Mouse (Mus musculus) heart, embryonic 13.5 days (tissue): Measurements from ENCODE around the gene Fer. TPM values are rescaled to one million over a fixed set of nuclear protein-coding genes. Genes with fewer than 3 reads are reported as not detected.
A peak's percentile ranks its signal among the peaks of the same experiment; 100 is the strongest.

Experiments
- ATAC-seq: fragments of 200-750 bp; cut with Nextera tagmentation; 2 replicates; pipeline ENCODE4 v1.8.0; 2017; ENCODE audit warnings: moderate TSS enrichment; ENCODE audit not compliant: insufficient number of reproducible peaks, low FRiP score, low TSS enrichment; ENCODE audit errors: extremely low read depth
- H3K27ac ChIP-seq: fragments of 300-500 bp; sonication (generic); replicated peaks from 2 replicates; pipeline ENCODE4 v1.5.1; 2015; ENCODE audit warnings: moderate library complexity, mild to moderate bottlenecking, inconsistent platforms
- H3K27me3 ChIP-seq: fragments of 300-500 bp; sonication (generic); replicated peaks from 2 replicates; pipeline ENCODE4 v1.6.1; 2015; ENCODE audit warnings: mild to moderate bottlenecking, inconsistent platforms
- H3K36me3 ChIP-seq: fragments of 300-500 bp; sonication (generic); 2 replicates; pipeline ENCODE4 v1.6.1; 2015; ENCODE audit warnings: mild to moderate bottlenecking, inconsistent platforms
- H3K4me1 ChIP-seq: fragments of 300-500 bp; sonication (generic); 2 replicates; pipeline ENCODE4 v1.6.1; 2015; ENCODE audit warnings: inconsistent platforms
- H3K4me2 ChIP-seq: fragments of 300-500 bp; sonication (generic); 2 replicates; pipeline ENCODE4 v1.6.1; 2015; ENCODE audit warnings: inconsistent platforms, mild to moderate bottlenecking, moderate library complexity
- H3K4me3 ChIP-seq: fragments of 300-500 bp; sonication (generic); 2 replicates; pipeline ENCODE4 v1.5.1; 2015; ENCODE audit warnings: moderate library complexity, mild to moderate bottlenecking, inconsistent platforms
- H3K9ac ChIP-seq: fragments of 300-500 bp; sonication (generic); 2 replicates; pipeline ENCODE4 v1.6.1; 2015; ENCODE audit warnings: inconsistent platforms, mild to moderate bottlenecking, moderate library complexity
- H3K9me3 ChIP-seq: fragments of 300-500 bp; sonication (generic); 2 replicates; pipeline ENCODE4 v1.6.1; 2016; ENCODE audit warnings: inconsistent platforms
- WGBS: fragments of 180-500 bp; shearing (Covaris S2); methylation state at CpG from one replicate; pipeline ENCODE4 v1.1.7; 2015; ENCODE audit warnings: mixed read lengths; 5-methylcytosine and 5-hydroxymethylcytosine counted together
- polyA plus RNA-seq: library from polyadenylated mRNA; unstranded; fragments of >200 nt; fragmentation: Nextera tagmentation; extraction: Ambion mirVana; gene quantifications from 2 replicates; pipeline ENCODE4 v1.2.1, GENCODE M21; 2015

The Fer gene
- polyA plus RNA-seq, 1 experiment from 2014 or later, result 20.0 TPM

- no peak overlapping the region for H3K27ac ChIP-seq
- no peak overlapping the region for H3K4me3 ChIP-seq
- peaks cover 34% of the 10 kb centered on the region for H3K4me1 ChIP-seq
- no peak overlapping the region for H3K9ac ChIP-seq
- no peak overlapping the region for H3K4me2 ChIP-seq
- ATAC-seq, result no peak
- H3K9me3 ChIP-seq, result no peaks in the 10 kb centered on the region
- 61% methylated on average over 18 of the region's 18 CpGs for WGBS
- H3K36me3 ChIP-seq, result peaks cover 19% of the 10 kb centered on the region
- no peaks in the 10 kb centered on the region for H3K27me3 ChIP-seq
These were observed 277.4 kb downstream of the Fer start for GRCm38 (mm10) chr17:64140063-64140850.

DNA sequence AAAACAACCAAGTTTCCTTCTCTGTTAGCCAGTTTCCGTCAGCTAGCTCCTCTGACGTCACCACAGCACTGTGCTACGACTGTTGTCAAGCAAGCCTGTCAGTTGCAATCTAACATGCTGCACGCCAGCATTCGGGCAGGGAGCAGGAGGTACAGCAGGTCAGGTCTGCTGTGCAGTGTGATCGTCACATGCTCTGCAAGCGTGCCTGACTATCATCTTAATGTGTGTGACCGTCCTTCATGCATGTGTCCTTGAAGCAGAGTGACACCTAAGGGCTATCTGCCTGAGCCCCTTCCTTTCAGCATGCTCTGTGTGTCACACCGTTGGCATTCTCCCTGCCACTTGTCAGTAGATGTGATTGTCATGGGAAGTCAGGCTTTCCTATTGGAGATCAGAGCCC is 279.0 kb downstream of the Fer start:
- ATAC-seq, result 0 out of 2 replicates have a peak, but pooled peaks have one; percentile 62
- Histone ChIP-seq H3K9me3 (no peaks in the 10 kb centered on the region), H3K4me3 (no peak overlapping the region), H3K4me1 (peaks cover 34% of the 10 kb centered on the region), H3K9ac (0 out of 2 replicates have a peak overlapping the region, but pooled peaks have one; percentile 9), H3K27ac (peak overlapping the region; percentile 71), H3K4me2 (peak overlapping the region; percentile 33), H3K27me3 (no peaks in the 10 kb centered on the region), H3K36me3 (peaks cover 19% of the 10 kb centered on the region)
- 40% methylated on average over 9 of the region's 9 CpGs for WGBS

DNA sequence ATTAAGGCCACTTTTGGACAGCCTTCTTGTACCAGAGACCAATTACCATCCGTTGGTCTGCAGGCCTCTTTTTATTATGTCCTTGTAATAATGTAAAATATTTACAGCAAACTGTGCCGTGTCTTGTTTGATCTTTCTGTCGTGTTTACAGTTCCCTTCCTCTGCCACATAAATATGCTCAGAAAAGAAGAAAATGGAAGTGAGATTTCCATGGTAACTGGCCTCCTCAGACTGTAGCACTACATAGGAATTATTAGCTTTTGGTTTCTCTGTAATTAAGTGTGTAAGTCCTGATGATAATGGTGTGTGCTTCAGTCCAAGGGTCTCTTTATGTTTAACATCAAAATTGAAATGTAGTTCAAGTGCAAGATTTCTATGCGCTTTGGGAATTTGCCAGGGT is 283.5 kb downstream of the Fer start:
- Histone ChIP-seq H3K9ac (no peak overlapping the region), H3K27me3 (no peaks in the 10 kb centered on the region), H3K36me3 (peaks cover 11% of the 10 kb centered on the region), H3K4me1 (peaks cover 5% of the 10 kb centered on the region), H3K4me3 (no peak overlapping the region), H3K4me2 (no peak overlapping the region), H3K27ac (no peak overlapping the region), H3K9me3 (no peaks in the 10 kb centered on the region)
- WGBS, result 71% methylated on average over 4 of the region's 4 CpGs
- ATAC-seq, result no peak

DNA sequence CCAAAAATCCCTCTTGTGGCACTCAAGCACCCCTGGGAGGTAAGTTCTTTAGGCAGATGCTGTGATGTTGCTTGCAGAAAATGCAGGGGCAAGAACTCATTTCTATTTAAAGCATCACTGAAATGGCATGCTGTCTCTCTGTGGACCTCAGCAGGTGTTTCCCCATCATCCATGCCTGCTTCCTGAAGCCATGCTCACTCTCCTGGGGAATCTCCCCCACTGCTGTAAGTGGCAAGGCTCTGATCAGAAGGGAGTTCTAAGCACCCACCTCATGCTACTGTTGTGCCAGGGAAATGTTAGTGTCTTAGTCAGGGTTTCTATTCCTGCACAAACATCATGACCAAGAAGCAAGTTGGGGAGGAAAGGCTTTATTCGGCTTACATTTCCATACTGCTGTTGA is 287.9 kb downstream of the Fer start:
- H3K4me2 ChIP-seq, result no peak overlapping the region
- H3K9me3 ChIP-seq, result no peaks in the 10 kb centered on the region
- no peak overlapping the region for H3K27ac ChIP-seq
- no peaks in the 10 kb centered on the region for H3K27me3 ChIP-seq
- H3K9ac ChIP-seq, result no peak overlapping the region
- WGBS, result 100% methylated on average over 1 of the region's 1 CpGs
- no peaks in the 10 kb centered on the region for H3K4me1 ChIP-seq
- H3K4me3 ChIP-seq, result no peak overlapping the region
- H3K36me3 ChIP-seq, result peaks cover 8% of the 10 kb centered on the region
- no peak for ATAC-seq

DNA sequence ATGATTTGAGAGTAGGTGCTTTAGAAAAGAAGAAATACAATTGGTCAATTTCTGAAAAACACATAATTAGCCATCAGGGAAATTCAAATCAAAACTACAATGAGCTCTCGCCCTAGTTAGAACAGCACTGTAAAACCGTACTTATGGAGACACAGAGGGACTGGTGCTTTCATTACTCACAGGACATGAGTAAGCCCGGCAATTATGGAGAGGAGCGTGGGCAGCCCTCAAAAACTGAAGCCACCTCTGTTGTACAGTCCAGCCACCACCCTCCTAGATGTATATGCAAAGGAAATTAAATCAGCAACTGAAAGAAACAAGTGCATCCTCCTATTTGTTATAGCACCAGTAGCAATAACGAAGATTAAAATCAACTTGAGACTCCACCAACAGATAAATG is 304.9 kb downstream of the Fer start:
- Histone ChIP-seq H3K4me3 (no peak overlapping the region), H3K4me2 (no peak overlapping the region), H3K27me3 (no peaks in the 10 kb centered on the region), H3K4me1 (no peaks in the 10 kb centered on the region), H3K9ac (no peak overlapping the region), H3K9me3 (no peaks in the 10 kb centered on the region), H3K27ac (no peak overlapping the region), H3K36me3 (no peaks in the 10 kb centered on the region)
- no peak for ATAC-seq
- WGBS, result 87% methylated on average over 5 of the region's 5 CpGs

- Histone ChIP-seq H3K9ac (no peak overlapping the region), H3K4me2 (no peak overlapping the region), H3K36me3 (no peaks in the 10 kb centered on the region), H3K27me3 (no peaks in the 10 kb centered on the region), H3K4me1 (no peaks in the 10 kb centered on the region), H3K4me3 (no peak overlapping the region), H3K27ac (no peak overlapping the region), H3K9me3 (no peaks in the 10 kb centered on the region)
- ATAC-seq, result no peak
- 62% methylated on average over 5 of the region's 5 CpGs for WGBS
These were observed 307.2 kb downstream of the Fer start for GRCm38 (mm10) chr17:64170019-64170418.

GRCm38 (mm10) chr17:64172474-64172873 is 309.6 kb downstream of the Fer start:
- Histone ChIP-seq H3K9me3 (no peaks in the 10 kb centered on the region), H3K4me1 (no peaks in the 10 kb centered on the region)
- 72% methylated on average over 2 of the region's 2 CpGs for WGBS

GRCm38 (mm10) chr17:64180546-64180945 is 317.7 kb downstream of the Fer start:
- H3K36me3 ChIP-seq, result no peaks in the 10 kb centered on the region
- no peak for ATAC-seq
- no peaks in the 10 kb centered on the region for H3K27me3 ChIP-seq
- H3K9ac ChIP-seq, result no peak overlapping the region
- no peaks in the 10 kb centered on the region for H3K9me3 ChIP-seq
- H3K4me3 ChIP-seq, result no peak overlapping the region
- H3K27ac ChIP-seq, result no peak overlapping the region
- no peak overlapping the region for H3K4me2 ChIP-seq
- H3K4me1 ChIP-seq, result no peaks in the 10 kb centered on the region
- WGBS, result 71% methylated on average over 5 of the region's 5 CpGs

More at GRCm38 (mm10) chr17:64172474-64172873, 309.6 kb downstream of the Fer start:
- Histone ChIP-seq H3K4me2 (no peak overlapping the region), H3K27ac (no peak overlapping the region), H3K27me3 (no peaks in the 10 kb centered on the region), H3K4me3 (no peak overlapping the region), H3K9ac (no peak overlapping the region), H3K36me3 (no peaks in the 10 kb centered on the region)
- ATAC-seq, result no peak

DNA sequence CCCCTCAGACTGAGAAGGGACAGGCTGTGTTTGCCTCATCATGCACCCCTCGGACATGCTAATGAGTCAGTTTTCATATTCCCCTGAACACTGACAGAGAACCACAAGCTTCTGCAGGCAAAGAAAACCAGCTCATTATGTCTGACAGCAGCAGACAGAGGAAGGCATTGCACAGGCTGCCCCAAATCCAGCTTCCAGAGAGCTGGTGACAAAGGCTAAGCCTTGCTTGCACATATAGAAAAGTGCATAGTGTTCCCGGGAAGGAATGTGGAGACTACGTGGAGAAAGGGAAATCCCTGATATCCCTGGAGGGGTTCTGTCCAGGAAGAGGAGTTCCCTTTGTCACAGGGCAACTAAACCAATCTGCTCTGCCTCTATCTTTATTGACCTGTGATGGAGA is 318.4 kb downstream of the Fer start:
- H3K4me3 ChIP-seq, result no peak overlapping the region
- no peak overlapping the region for H3K9ac ChIP-seq
- no peak overlapping the region for H3K4me2 ChIP-seq
- 53% methylated on average over 3 of the region's 3 CpGs for whole genome bisulfite sequencing
- H3K9me3 ChIP-seq, result no peaks in the 10 kb centered on the region
- no peaks in the 10 kb centered on the region for H3K4me1 ChIP-seq
- no peaks in the 10 kb centered on the region for H3K36me3 ChIP-seq
- H3K27ac ChIP-seq, result no peak overlapping the region
- H3K27me3 ChIP-seq, result no peaks in the 10 kb centered on the region
- no peak for ATAC-seq

DNA sequence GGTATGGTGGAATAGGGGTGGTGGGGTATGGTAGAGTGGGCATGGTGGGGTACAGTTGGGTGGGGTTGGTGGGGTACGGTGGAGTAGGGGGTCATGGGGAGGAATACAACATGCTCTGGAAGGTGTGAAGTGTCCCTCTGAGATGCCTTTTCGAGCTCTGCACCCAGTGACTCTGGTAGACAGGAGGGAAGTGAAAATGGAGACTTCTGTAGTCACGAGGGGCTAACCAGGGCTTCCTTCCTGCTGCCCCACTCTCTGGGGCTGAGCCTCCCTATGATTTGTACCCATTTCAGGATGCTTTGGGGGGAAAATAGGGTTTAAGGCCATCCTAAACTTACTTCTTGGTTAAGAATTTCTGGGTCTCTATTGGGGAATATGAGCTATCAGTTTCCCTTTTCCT is 319.7 kb downstream of the Fer start:
- Histone ChIP-seq H3K9me3 (no peaks in the 10 kb centered on the region), H3K4me1 (no peaks in the 10 kb centered on the region), H3K9ac (no peak overlapping the region), H3K4me2 (no peak overlapping the region), H3K36me3 (no peaks in the 10 kb centered on the region), H3K27me3 (no peaks in the 10 kb centered on the region), H3K4me3 (no peak overlapping the region), H3K27ac (no peak overlapping the region)
- 79% methylated on average over 3 of the region's 3 CpGs for WGBS
- ATAC-seq, result no peak; the same call in 1 of the 2 replicates

- 36% methylated on average over 5 of the region's 5 CpGs for WGBS
- H3K4me2 ChIP-seq, result no peak overlapping the region
- H3K27ac ChIP-seq, result no peak overlapping the region
- H3K9me3 ChIP-seq, result no peaks in the 10 kb centered on the region
- no peaks in the 10 kb centered on the region for H3K36me3 ChIP-seq
- H3K9ac ChIP-seq, result no peak overlapping the region
- ATAC-seq, result no peak
- H3K27me3 ChIP-seq, result no peaks in the 10 kb centered on the region
- no peak overlapping the region for H3K4me3 ChIP-seq
- no peaks in the 10 kb centered on the region for H3K4me1 ChIP-seq
These were observed 320.3 kb downstream of the Fer start for GRCm38 (mm10) chr17:64183196-64183595.
